Mouse (Mus musculus) cortical plate, adult 2 months (tissue): ENCODE measurements around the gene Pld4. TPM values are rescaled to one million over a fixed set of nuclear protein-coding genes. Genes with fewer than 3 reads are reported as not detected.

ENCODE experiments used
- H3K27ac ChIP-seq: fragments of 200-500 bp; 2 replicates; pipeline ENCODE4 v1.5.1; 2012; ENCODE audit warnings: low read length, control low read depth, inconsistent platforms; ENCODE audit not compliant: insufficient read depth
- H3K4me1 ChIP-seq: fragments of 200-500 bp; 2 replicates; pipeline ENCODE4 v1.6.1; 2011; ENCODE audit warnings: low read length; ENCODE audit not compliant: control insufficient read depth, insufficient read depth
- H3K4me3 ChIP-seq: fragments of 200-500 bp; 2 replicates; pipeline ENCODE4 v1.5.1; 2011; ENCODE audit warnings: mild to moderate bottlenecking, low read length, control low read depth; ENCODE audit not compliant: insufficient read depth
- CTCF ChIP-seq: fragments of 200-500 bp; IDR thresholded peaks from 2 replicates; pipeline ENCODE4 v1.5.1; 2011; ENCODE audit warnings: mild to moderate bottlenecking, control low read depth, low read length; ENCODE audit not compliant: insufficient read depth; ENCODE audit errors: extremely low read depth
- POLR2A ChIP-seq: fragments of 200-500 bp; IDR thresholded peaks from 2 replicates; pipeline ENCODE4 v1.6.1; 2011; ENCODE audit warnings: mild to moderate bottlenecking, low read length, control low read depth; ENCODE audit not compliant: insufficient read depth; ENCODE audit errors: extremely low read depth
- polyA plus RNA-seq: library from polyadenylated mRNA; depleted of rRNA; stranded (reverse); fragments of >200 nt; gene quantifications from 2 replicates; pipeline ENCODE4 v1.2.3, GENCODE M21; 2012

The Pld4 gene
- polyA plus RNA-seq, 1 experiment, result 16.3 TPM

DNA sequence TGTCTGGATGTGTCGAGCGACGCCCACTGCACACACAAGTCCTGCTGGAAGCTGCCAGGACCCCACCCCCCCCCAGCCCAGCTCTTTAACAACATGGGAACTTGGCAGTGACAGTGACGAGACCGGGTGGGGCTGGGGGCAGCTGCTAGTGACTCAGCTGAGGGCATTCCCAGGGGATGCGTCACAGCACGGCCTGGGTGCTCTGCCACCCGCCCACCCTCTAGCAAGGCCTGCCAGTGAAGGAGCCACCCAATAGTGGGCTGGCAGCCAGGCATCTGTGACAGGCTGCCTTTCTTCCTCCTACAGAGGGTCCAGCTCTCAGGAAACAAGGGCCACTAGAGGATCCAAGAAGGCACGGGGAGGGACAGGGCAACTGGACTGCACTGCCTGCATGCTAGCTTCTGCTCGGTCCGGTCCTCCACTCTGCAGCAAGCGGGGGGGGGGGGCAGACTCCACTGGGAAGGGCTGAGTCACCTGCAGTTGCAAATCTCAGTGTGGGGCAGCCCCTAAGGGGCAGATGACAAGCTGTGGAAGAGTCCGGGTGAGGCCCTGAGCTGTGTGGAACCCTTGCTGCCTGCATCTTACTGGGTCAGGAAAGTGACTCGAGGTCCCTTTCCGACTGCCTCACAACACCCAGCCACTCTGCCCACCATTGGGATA is 37.3 kb downstream of the Pld4 start:
- H3K4me1 ChIP-seq, result peaks cover 7% of the 10 kb centered on the region
- TF ChIP-seq POLR2A (no peak), CTCF (no peak)
- H3K27ac ChIP-seq, result no peak overlapping the region
- H3K4me3 ChIP-seq, result no peak overlapping the region

DNA sequence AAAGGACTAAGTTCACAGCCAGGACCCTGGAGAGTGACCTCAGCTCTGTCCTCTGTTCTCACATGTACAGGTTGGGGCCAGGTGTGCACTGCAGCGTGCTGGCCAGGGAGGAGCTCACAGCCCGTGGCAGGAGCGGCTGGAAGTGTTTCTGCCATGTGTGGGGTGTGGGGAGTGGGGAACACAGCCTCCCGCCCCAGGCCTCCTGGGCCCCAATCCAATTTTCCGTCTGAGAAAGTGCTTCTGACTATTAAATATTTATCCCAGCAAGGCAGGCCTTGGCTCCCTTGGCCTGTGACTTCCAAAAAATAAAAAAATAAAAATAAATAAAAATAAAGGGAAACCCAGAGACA is 37.9 kb downstream of the Pld4 start:
- no peak overlapping the region for H3K4me3 ChIP-seq
- H3K4me1 ChIP-seq, result peaks cover 7% of the 10 kb centered on the region
- no peak overlapping the region for H3K27ac ChIP-seq
- no peak for TF ChIP-seq CTCF
- no peak for TF ChIP-seq POLR2A

DNA sequence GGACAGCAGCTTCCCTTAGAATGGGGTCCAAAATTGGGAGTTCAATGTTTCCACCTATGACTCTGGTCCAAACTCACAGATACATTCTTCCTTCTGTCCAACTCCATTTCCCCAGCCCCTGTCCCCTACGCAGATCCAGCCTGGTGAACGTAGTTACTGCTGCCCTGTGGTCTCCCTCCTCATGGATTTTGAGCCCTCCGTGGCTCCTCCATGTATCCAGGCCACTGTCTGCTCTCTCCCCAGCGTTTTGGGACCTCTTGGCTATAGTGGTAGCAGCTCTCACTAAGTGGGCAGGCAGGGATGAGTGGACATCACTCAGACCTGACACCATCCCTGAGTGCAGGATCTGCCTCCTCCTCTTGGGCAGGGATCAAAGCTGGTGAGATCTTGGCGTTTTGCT is 38.3 kb downstream of the Pld4 start:
- no peak overlapping the region for H3K27ac ChIP-seq
- H3K4me1 ChIP-seq, result peaks cover 7% of the 10 kb centered on the region
- no peak overlapping the region for H3K4me3 ChIP-seq
- TF ChIP-seq CTCF, result no peak
- TF ChIP-seq POLR2A, result no peak

DNA sequence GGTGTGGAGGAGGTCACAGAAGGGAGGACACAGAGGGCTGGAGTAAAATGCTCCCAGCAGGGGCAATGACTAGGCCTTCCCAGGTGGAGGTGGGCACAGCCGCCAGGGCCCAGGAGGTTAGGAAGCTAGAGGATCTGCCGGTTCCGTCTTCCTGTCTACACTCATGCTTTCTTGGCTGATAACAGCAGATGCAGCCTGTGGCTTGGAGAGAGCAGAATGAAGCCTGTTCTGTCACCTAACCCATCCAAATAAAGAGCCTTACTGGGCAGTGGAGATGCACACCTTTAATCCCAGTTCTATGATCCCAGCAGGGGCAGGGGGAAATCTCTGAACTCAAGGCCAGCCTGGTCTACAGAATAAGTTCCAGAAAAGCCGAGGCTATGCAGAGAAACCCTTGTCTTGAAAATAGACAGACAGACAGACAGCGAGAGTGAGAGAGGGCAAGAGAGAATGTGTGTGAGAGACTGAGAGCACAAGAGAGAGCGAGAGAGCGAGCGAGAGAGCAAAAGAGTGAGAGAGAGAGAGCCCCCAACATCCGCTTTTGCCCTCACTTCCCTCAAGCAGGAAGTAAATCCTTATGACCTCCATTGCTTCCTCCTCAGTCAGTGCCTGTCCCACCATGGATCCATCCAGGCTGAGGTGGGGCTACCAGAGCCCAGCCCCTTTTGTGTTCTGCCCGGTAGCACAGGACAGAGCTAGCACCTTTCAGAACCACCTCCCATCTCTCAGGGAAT is 38.9 kb downstream of the Pld4 start:
- TF ChIP-seq POLR2A, result no peak
- no peak for TF ChIP-seq CTCF
- H3K27ac ChIP-seq, result no peak overlapping the region
- H3K4me3 ChIP-seq, result no peak overlapping the region
- peaks cover 7% of the 10 kb centered on the region for H3K4me1 ChIP-seq

DNA sequence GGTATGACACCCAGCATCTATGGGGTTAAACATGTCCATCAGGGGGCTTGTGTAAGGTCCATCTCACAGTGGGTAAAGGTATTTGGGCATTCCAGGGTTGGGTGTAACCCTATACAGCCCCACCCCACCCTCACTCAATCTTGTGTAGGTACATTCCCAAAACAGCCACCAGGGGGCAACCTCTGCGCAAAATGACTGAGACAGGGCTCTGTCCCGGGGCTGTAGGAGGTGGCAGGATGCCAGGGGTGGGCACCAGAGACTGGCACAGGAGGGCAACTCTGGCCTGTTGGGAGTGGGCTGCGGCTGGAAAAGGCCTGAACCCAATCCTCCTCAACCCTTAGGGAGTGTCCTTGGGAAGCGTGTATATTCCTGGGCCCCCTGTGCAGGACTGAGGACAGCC is 40.0 kb downstream of the Pld4 start:
- H3K4me1 ChIP-seq, result peaks cover 7% of the 10 kb centered on the region
- TF ChIP-seq CTCF (peak; percentile 56), POLR2A (no peak)
- no peak overlapping the region for H3K4me3 ChIP-seq
- no peak overlapping the region for H3K27ac ChIP-seq

DNA sequence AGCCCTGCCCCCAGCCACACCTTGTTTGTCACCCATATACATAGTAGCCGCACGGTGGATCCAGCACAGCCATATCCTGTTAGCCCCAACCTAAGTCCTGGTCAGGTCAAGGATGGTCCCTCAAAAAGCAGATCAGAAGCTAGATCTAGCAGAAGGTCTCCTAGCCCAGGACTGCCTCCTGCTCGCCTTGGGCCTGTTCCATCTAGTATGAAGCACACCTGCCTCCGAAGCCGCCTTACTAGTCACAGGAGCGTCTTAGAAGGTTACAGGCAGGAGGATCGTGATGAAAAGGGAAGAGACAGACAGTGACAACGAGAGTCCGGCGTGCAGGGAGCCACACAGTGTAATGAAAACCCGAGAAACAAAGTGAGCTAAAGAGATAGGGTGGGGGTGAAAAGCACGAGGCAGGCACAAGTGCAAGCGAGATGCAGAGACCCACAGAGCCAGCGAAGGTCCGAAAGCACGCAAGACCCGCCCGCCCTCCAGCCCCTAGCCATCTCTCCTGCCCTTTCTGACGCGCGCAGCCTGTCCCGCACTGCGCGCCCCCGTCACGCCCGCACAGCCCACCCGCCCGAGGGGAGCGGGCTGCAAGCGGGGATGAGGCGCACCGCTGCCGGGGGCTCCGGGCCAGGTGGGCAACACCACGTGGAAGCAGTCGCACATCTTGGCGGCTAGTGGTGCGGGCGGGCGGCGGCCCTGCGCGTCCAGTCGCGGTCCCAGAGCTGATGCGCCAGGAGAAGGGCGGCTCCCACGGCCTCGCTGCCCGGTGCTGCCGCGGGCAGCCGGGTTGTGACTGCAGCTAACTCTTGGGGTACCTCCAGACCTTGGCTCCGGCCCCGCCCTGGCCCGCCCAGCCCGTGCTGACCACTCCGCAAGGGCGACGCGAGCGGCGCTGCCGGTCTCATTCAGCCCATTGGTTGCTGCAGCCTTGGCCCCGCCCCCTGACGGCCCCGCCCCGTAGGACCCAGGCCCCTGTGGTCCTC is 41.7 kb downstream of the Pld4 start, which contains the start of gene Ahnak2:
Gene Ahnak2, minus strand, starts transcription at position 794 of the 983 bp plus-strand sequence.
- TF ChIP-seq CTCF (no peak), POLR2A (no peak)
- Histone ChIP-seq H3K27ac (no peak within 1 kb of the TSS), H3K4me3 (peak within 1 kb of the TSS; percentile 56), H3K4me1 (peaks cover 6% of the 10 kb centered on the region)

DNA sequence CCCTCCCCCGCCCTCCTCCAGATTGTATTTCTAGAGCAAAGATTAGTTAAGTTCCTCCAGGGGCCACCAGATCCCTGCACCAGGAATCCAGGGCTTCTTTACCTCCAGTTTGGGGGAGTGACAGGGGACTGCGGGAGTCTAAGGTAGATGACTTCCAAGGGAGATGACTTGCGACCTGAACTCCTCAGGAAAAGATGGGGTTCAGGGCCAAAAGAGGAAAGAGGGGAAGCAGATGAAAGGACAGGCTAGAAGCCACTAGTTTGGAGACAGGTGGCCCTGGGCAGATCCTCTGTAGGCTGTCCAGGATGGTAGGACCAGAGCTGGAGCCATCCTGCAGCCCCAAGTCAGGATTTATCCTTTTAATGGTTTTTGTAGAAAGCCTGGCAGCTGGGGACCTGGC is 42.5 kb downstream of the Pld4 start:
- TF ChIP-seq POLR2A (no peak), CTCF (no peak)
- Histone ChIP-seq H3K27ac (no peak overlapping the region), H3K4me1 (peaks cover 2% of the 10 kb centered on the region; the same call in 1 of the 2 replicates), H3K4me3 (no peak overlapping the region; the same call in 1 of the 2 replicates)

DNA sequence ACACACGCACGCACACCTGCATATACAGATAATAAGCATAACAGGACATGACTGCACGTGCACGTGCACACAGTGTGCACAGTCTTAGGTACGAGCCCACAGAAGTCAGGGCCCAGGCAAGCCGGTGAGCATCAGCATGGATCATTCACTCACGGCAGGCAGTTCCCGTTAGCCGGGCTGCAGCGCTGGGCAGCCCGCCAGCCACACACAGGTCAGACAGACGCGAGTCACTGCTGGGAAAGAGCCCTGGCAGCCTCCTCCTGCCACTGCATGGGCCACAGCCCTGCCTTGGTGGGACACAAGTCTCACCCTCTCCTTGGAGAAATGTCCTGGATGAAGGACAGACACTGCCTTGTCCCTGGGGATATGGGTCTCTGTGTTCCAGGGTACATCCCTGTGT is 43.6 kb downstream of the Pld4 start:
- no peak for TF ChIP-seq CTCF
- TF ChIP-seq POLR2A, result no peak
- Histone ChIP-seq H3K4me3 (no peak overlapping the region), H3K27ac (no peak overlapping the region), H3K4me1 (peaks cover 2% of the 10 kb centered on the region; the same call in 1 of the 2 replicates)

DNA sequence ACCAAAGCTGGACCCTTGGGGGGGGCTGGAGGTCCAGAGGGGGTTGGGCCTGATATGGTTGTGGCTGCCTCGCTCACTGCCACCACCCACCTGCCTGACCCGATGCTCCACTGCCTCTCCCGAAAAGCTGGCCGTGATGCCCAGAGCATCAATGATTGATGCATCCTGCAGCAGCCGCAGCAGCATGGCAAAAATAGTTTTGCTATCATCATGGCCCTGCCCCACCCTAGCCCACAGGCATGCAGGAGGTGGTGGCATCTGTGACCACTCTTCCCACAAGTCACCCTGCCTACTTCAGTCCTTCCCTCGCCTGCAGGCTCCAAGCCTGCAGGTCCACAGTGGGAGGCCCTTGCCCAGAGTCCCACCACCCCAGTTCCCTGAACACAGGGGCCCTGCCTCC is 45.6 kb downstream of the Pld4 start:
- TF ChIP-seq CTCF (no peak), POLR2A (no peak)
- no peak overlapping the region for H3K27ac ChIP-seq
- H3K4me1 ChIP-seq, result peaks cover 4% of the 10 kb centered on the region; the same call in 1 of the 2 replicates
- H3K4me3 ChIP-seq, result no peak overlapping the region
